Mouse (Mus musculus) megakaryocyte, embryonic 14.5 days (primary cell): ENCODE data around the gene Skil.

Experiments used
- FLI1 ChIP-seq: IDR thresholded peaks from 2 replicates; pipeline ENCODE4 v1.6.1; 2012; ENCODE audit warnings: low read length, inconsistent platforms, mixed read lengths
- GATA1 ChIP-seq: IDR thresholded peaks from 3 replicates; pipeline ENCODE4 v1.6.1; 2012; ENCODE audit warnings: mixed read lengths, low read length, inconsistent platforms, borderline replicate concordance

DNA sequence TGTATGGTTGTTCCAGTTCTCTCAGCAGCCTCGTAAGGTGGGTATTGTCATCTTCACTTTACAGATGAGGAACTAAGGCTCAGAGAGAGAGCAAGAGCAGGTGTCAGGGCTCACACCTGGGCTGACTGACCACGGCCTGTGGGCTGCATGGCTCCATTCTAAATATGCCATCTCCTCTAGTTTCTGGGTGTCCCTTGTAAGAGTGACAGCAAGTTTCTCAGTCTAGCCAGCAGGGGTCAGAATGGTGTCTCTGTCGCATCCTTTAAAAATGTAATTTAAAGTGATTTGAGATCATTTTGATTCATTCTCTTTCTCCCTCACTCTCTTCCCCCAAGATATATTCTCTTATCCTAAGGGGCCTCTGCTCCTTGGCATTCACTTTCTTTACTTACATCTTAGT is 47.6 kb upstream of the Skil start:
- TF ChIP-seq FLI1 (no peak), GATA1 (no peak)
